Mouse (Mus musculus) kidney, adult 2 months (tissue): Measurements from ENCODE around the gene Hmgb4.

Experiments
- CTCF ChIP-seq: fragments of 200-500 bp; conservative IDR thresholded peaks from 2 replicates; pipeline ENCODE4 v1.5.1; 2011; ENCODE audit warnings: low read depth, mild to moderate bottlenecking, control low read depth, low read length, moderate library complexity, mixed read lengths; ENCODE audit not compliant: insufficient read depth, insufficient read length
- POLR2A ChIP-seq: fragments of 200-500 bp; IDR thresholded peaks from one replicate; pipeline ENCODE4 v1.6.1; 2011; ENCODE audit warnings: low read depth, low read length, control low read depth

DNA sequence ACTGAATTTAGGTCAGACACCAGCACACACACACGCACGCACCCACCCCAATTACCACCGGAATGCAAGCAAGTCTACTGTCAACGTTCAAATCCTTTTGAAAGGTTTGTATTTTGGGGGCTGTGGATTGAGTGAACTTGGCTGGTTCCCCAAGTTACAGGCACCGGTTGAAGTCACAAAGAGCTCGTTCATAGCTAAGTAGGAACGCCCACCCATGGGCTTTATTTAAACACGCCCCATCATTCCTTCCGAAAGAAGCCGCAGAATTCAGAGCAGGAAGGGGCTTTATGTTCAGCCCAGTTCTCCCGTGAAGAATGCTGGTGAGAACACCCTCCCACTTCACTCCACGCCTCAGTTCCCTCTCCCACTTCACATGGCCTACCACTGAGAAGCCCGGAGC is 27.3 kb downstream of the Hmgb4 start:
- TF ChIP-seq CTCF, result no peak
- TF ChIP-seq POLR2A, result no peak
